Mouse (Mus musculus) adrenal gland, postnatal 4 days (tissue): ENCODE measurements around the gene Scamp5. TPM values are rescaled to one million over a fixed set of nuclear protein-coding genes. Genes with fewer than 3 reads are reported as not detected.
A peak's percentile ranks its signal among the peaks of the same experiment; 100 is the strongest.
"Not testable (repeated sequence)": the region's sequence is repeated elsewhere in the genome, so short reads cannot be mapped to it uniquely, and the experiment has no call there.

Experiments
- DNase-seq, 2 experiments: peaks; one replicate each; pipeline ENCODE4 v3.0.0; 2021 to 2022; ENCODE audit warnings: low spot score in 2 of 2, mixed read lengths in 2 of 2
- total RNA-seq, 2 experiments: library from RNA; stranded (reverse); gene quantifications; 2 replicates each; pipeline ENCODE4 v1.2.3; 2021

The Scamp5 gene
- total RNA-seq, 2 experiments from 2014 or later = 27.7 to 29.8 TPM

- no peak for DNase-seq
These were observed 15.0 kb downstream of the Scamp5 start for GRCm38 (mm10) chr9:57452624-57453462.

GRCm38 (mm10) chr9:57449715-57450114, 18.1 kb downstream of the Scamp5 start:
- DNase-seq = no peak

- no peak for DNase-seq
These were observed 27.2 kb downstream of the Scamp5 start for GRCm38 (mm10) chr9:57440620-57441019.

- peak; percentile 55 to 83 for DNase-seq
These were observed 28.2 kb downstream of the Scamp5 start, which contains the start of gene Ppcdc for GRCm38 (mm10) chr9:57439522-57440295. Ppcdc (minus strand) TSS chr9:57440124.

GRCm38 (mm10) chr9:57439083-57439482, 28.8 kb downstream of the Scamp5 start:
- no peak for DNase-seq

- DNase-seq = no peak
These were observed 29.8 kb downstream of the Scamp5 start for GRCm38 (mm10) chr9:57437896-57438614.

GRCm38 (mm10) chr9:57436166-57436565, 31.7 kb downstream of the Scamp5 start:
- DNase-seq = no peak

- DNase-seq = no peak
These were observed 33.3 kb downstream of the Scamp5 start for GRCm38 (mm10) chr9:57434405-57435165.

GRCm38 (mm10) chr9:57433097-57434032, 34.5 kb downstream of the Scamp5 start:
- peak; percentile 26 to 56 for DNase-seq

- no peak for DNase-seq
These were observed 35.4 kb downstream of the Scamp5 start for GRCm38 (mm10) chr9:57432480-57432879.

GRCm38 (mm10) chr9:57431202-57431601, 36.7 kb downstream of the Scamp5 start:
- DNase-seq = no peak

GRCm38 (mm10) chr9:57428391-57428790, 39.5 kb downstream of the Scamp5 start:
- no peak for DNase-seq

- DNase-seq = no peak
These were observed 39.9 kb downstream of the Scamp5 start for GRCm38 (mm10) chr9:57427937-57428336.

GRCm38 (mm10) chr9:57427123-57427522, 40.7 kb downstream of the Scamp5 start:
- DNase-seq = not testable (repeated sequence)

GRCm38 (mm10) chr9:57425116-57425515, 42.7 kb downstream of the Scamp5 start:
- DNase-seq = no peak

- DNase-seq = no peak
These were observed 43.8 kb downstream of the Scamp5 start for GRCm38 (mm10) chr9:57424066-57424465.

GRCm38 (mm10) chr9:57421688-57422111, 46.2 kb downstream of the Scamp5 start:
- DNase-seq = no peak

- DNase-seq = peak in 1 of 2 experiments; percentile 57
These were observed 46.7 kb downstream of the Scamp5 start for GRCm38 (mm10) chr9:57421121-57421571.
